Mouse (Mus musculus) gastrocnemius, postnatal 36 days (tissue): ENCODE results near the gene Cd244a. TPM values are rescaled to one million over a fixed set of nuclear protein-coding genes. Genes with fewer than 3 reads are reported as not detected.

Experiments used
- DNase-seq, 2 experiments: peaks; one replicate each; pipeline ENCODE4 v3.0.0; 2022
- intact Hi-C: fragments of 180-260 bp; cut with DNase I; formaldehyde crosslinking; loops from one replicate; pipeline ENCODE4 v1.15.1; 2025
- long read RNA-seq, 2 experiments: library from polyadenylated mRNA; stranded (forward); transcript quantifications; one replicate each; pipeline ENCODE4 v2.0.0; 2021
- total RNA-seq, 2 experiments: library from RNA; stranded (reverse); gene quantifications; 2 replicates each; pipeline ENCODE4 v1.2.3; 2021

The Cd244a gene
- not detected for total RNA-seq
- long read RNA-seq, experiment 1 = 0 reads
- long read RNA-seq, experiment 2 = 0 reads

DNA sequence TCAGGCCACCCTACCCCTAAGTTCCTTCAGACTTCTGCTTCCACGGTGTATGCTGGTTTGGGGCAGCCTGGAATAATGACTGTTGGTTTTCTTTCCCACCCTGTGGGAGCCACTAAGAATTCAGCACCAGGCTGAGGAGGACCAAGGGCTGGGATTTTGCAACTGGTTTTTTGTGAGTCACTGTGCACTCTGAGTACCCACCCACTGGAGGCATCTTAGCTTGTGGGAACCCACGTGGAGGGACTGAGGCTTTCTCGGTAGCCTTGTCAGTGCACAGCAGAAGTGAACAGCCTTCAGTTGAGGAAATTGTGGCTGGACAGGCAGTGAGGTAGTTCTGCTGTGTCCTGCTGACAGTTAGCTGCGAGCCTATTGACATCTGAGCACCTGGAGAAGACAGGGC lies at the start of gene Cd244a:
Gene Cd244a, plus strand, starts transcription at position 296 of the 400 bp plus-strand sequence.
- no peak for DNase-seq
- intact Hi-C loops = no loop called here

DNA sequence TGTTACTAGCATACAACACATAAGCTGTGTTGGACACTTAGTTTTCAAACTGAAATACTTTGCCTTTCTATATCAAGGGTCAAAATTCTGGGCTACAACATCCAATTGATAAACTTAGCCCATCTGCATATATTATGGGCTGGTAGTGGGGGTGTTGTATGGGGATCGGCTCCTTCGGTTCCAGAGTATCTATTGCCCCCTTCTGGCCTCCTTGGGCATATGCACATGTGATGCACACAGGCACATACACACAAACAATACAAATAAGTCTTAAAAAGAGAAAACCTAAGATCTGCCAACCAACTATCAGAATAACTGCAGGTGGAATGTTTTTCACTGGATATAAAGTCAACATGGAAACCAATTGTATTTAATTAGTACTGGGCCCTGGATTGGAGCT lies 45.8 kb upstream of the Cd244a start:
- intact Hi-C loops = no loop called here
- DNase-seq = no peak

GRCm38 (mm10) chr1:171513760-171514159 lies 45.2 kb upstream of the Cd244a start:
- intact Hi-C loops = loop anchor here (1.0 kb wide), 1 partner anchor 23 kb away; no protein-coding TSS in a partner anchor
- DNase-seq = no peak

- intact Hi-C loops = no loop called here
- DNase-seq = no peak
Observed at GRCm38 (mm10) chr1:171515039-171515438, 44.0 kb upstream of the Cd244a start.

- intact Hi-C loops = no loop called here
- no peak for DNase-seq
Observed at GRCm38 (mm10) chr1:171515557-171515956, 43.4 kb upstream of the Cd244a start.

- intact Hi-C loops = no loop called here
- no peak for DNase-seq
Observed at GRCm38 (mm10) chr1:171531367-171531766, 27.6 kb upstream of the Cd244a start.

GRCm38 (mm10) chr1:171532830-171533229 lies 26.2 kb upstream of the Cd244a start:
- no peak for DNase-seq
- intact Hi-C loops = no loop called here

GRCm38 (mm10) chr1:171534557-171534956 lies 24.4 kb upstream of the Cd244a start:
- no peak for DNase-seq
- intact Hi-C loops = no loop called here

DNA sequence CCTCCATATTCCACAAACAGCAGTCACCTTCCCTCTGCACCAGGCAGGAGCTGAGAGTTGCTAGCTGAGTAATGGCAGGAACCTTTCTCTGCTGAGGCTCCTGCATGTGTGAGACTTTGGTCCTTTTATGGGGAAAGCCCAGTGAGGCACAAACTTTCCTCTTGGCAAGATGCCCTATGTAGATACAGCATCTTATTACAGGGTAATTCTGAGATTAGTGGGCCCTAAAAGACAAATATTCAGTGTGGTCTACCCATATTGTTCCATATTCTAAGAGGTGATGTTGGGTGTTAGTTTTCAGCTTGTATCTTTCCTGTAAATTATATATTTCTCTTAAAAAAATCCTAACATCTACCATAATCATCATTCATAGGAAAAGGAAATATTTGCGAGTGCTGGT lies 23.8 kb upstream of the Cd244a start, which contains the start of gene Itln1:
Gene Itln1, minus strand, starts transcription at position 101 of the 400 bp plus-strand sequence.
- intact Hi-C loops = no loop called here

GRCm38 (mm10) chr1:171540694-171541093 lies 18.3 kb upstream of the Cd244a start:
- DNase-seq = no peak
- intact Hi-C loops = no loop called here

More for the DNA sequence above, 23.8 kb upstream of the Cd244a start, which contains the start of gene Itln1:
- no peak for DNase-seq

GRCm38 (mm10) chr1:171551326-171551725 lies 7.7 kb upstream of the Cd244a start:
- intact Hi-C loops = no loop called here
- no peak for DNase-seq

DNA sequence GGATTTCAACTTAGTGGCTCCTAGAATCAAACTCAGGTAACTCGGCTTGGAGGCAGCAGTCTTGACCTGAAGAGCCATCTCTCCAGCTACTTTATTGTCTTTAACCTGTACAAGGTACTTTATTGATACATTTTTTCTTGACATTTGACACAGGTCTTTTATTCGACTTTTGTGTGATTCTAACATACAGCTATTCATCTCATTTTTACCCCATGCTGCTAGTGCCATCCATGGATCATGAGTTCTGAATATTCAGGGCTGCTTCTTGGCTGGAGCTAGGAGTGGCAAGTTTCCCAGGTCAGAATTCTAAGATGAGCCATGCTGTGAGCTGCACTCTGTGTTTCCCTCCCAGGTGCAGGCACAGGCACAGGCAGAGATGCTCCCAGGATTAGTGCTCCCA lies 6.8 kb upstream of the Cd244a start:
- DNase-seq = no peak
- intact Hi-C loops = no loop called here

DNA sequence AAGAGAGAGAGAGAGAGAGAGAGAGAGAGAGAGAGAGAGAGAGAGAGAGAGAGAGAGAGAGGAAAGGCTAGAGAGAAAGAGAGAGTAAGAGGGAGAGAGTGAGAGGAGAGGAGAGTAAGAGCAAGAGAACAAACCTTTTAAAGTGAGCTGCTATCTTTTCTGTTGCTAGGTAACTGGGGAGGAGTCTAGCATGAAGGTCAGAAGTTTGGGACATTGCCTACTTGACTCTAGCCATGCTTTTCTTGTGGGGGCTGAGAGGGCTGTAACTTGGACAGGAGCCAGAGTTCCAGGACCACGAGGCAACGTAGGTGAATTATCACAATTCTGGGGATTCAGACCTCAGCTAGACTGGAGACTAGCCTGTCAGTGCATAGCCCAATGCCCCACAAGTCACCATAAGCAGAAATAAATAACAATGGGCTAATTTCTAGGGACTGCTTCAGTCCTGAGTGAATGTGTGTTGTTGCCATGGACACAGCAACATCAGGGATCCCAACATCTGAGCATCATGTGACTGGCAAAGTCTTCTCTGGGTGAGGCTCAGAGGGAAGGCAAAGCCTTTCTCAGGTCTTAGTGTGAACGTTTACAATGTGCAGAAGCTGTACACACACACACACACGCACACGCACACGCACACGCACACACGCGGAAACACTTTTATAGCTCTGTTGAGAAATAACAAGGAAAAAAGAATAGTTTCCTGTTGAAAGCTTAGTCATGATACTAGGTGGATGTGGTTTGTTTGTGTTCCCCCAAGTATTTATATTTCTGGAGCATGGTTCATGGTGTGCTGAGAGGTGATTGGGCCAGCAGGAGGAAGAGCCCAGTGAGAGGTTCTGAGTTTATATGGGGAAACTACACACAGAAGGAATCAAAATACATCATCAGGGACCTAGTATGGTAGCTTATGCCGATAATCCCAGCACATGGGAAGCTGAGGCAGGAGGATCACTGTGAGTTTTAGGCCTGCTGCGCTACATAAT lies 5.3 kb upstream of the Cd244a start:
- DNase-seq = no peak
- intact Hi-C loops = no loop called here

DNA sequence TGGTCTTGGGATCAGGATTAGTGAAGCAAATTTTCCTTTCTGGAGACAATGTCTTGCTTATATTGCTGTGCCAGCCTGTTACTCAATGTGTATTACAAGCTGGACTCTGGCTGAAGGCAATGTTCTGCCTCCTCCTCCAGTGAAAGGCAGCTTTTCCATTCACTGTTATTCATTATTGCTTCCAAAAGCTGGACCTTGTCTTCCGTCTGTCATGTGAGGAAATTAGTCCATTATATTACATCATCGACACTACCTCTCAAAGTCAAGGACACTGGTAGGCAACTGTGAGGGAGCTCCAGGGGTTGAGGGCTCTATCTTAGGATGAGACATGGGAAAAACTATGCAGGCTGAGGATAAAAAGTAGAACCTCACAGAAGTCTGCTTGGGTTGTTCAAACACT lies 2.6 kb upstream of the Cd244a start:
- DNase-seq = no peak

GRCm38 (mm10) chr1:171558407-171558806 lies 586 bp upstream of the Cd244a start:
- intact Hi-C loops = no loop called here
- no peak for DNase-seq

More for the DNA sequence above, 2.6 kb upstream of the Cd244a start:
- intact Hi-C loops = no loop called here

GRCm38 (mm10) chr1:171560262-171560661 lies 1.3 kb downstream of the Cd244a start:
- intact Hi-C loops = loop anchor here (10.0 kb wide), 1 partner anchor 195 kb away; the partner anchor contains the start of gene Klhdc9

GRCm38 (mm10) chr1:171561200-171561599 lies 2.2 kb downstream of the Cd244a start:
- intact Hi-C loops = loop anchor here (10.0 kb wide), 1 partner anchor 196 kb away; the partner anchor contains the start of gene Klhdc9
- no peak for DNase-seq

More at GRCm38 (mm10) chr1:171560262-171560661, 1.3 kb downstream of the Cd244a start:
- DNase-seq = no peak

GRCm38 (mm10) chr1:171561639-171562225 lies 2.7 kb downstream of the Cd244a start:
- DNase-seq = no peak
- intact Hi-C loops = loop anchor here (10.0 kb wide), 1 partner anchor 197 kb away; the partner anchor contains the start of gene Klhdc9

DNA sequence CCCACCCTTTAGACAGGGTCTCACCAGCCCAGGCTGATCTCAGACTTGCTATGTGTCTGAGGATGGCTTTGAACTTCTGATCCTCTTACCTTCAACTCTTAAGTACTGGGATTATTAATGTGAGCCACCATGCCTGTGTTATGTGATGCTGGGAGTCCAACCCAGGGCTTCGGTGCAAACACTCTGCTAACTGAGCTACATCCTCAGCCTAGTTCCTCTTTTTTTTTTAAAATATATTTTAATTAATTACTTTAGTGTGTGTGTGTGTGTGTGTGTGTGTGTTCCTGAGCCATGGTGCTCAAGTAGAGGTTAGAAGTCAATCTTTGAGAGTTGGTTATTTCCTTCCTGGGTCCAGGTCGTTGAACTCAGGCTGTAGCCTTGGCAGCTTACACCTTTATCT lies 4.0 kb downstream of the Cd244a start:
- DNase-seq = no peak
- intact Hi-C loops = loop anchor here (10.0 kb wide), 1 partner anchor 198 kb away; the partner anchor contains the start of gene Klhdc9

- no peak for DNase-seq
- intact Hi-C loops = loop anchor here (10.0 kb wide), 1 partner anchor 199 kb away; the partner anchor contains the start of gene Klhdc9
Observed at GRCm38 (mm10) chr1:171564247-171564646, 5.3 kb downstream of the Cd244a start.

DNA sequence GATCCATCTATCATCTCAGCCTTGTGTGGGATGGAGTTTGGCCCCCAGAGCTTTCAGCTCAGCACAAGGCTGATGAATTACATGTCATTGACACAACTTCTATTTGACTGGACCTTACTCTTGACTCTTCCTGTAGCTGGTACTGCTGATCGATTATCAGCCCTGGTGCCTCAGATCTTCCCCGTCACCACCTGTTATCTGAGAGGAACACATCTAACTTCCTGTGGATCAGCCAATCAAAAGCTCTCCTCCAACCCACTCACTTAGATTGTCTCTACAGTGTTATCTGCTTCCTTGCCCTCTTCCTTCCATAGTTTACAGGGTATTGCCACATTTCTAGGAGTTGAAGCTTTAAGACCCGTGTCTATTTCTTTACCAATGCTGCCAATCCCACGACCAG lies 6.9 kb downstream of the Cd244a start:
- no peak for DNase-seq
- intact Hi-C loops = loop anchor here (5.0 to 10.0 kb wide), 3 partner anchors 64 to 201 kb away; partner anchors contain the start of genes Alyref2 and Klhdc9
